Mouse (Mus musculus) intestine, embryonic 14.5 days (tissue): Measurements from ENCODE around the gene H2-Q6. TPM values are rescaled to one million over a fixed set of nuclear protein-coding genes. Genes with fewer than 3 reads are reported as not detected.
"Not testable (repeated sequence)": the region's sequence is repeated elsewhere in the genome, so short reads cannot be mapped to it uniquely, and the experiment has no call there.

Experiments
- ATAC-seq: fragments of 200-750 bp; cut with Nextera tagmentation; replicated peaks from 2 replicates; pipeline ENCODE4 v1.8.0; 2017; ENCODE audit warnings: low read depth, moderate number of reproducible peaks, moderate TSS enrichment, moderate library complexity; ENCODE audit not compliant: low FRiP score, low TSS enrichment
- DNase-seq: peaks from one replicate; pipeline ENCODE4 v3.0.0-alpha.2; 2018; ENCODE audit warnings: low spot score
- H3K27ac ChIP-seq: fragments of 300-500 bp; sonication (generic); 2 replicates; pipeline ENCODE4 v1.5.1; 2014; ENCODE audit warnings: low read depth, mild to moderate bottlenecking, control low read depth
- H3K27me3 ChIP-seq: fragments of 300-500 bp; sonication (generic); replicated peaks from 2 replicates; pipeline ENCODE4 v1.6.1; 2014; ENCODE audit warnings: low read length, control low read depth; ENCODE audit not compliant: control insufficient read depth, insufficient read depth
- H3K36me3 ChIP-seq: fragments of 300-500 bp; sonication (generic); 2 replicates; pipeline ENCODE4 v1.6.1; 2014; ENCODE audit warnings: low read length, control low read depth; ENCODE audit not compliant: control insufficient read depth, insufficient read depth
- H3K4me1 ChIP-seq: fragments of 300-500 bp; sonication (generic); replicated peaks from 2 replicates; pipeline ENCODE4 v1.6.1; 2014; ENCODE audit warnings: low read length, control low read depth, mixed read lengths; ENCODE audit not compliant: control insufficient read depth, insufficient read depth
- H3K4me2 ChIP-seq: fragments of 300-500 bp; sonication (generic); 2 replicates; pipeline ENCODE4 v1.6.1; 2014; ENCODE audit warnings: low read length
- H3K4me3 ChIP-seq: fragments of 300-500 bp; sonication (generic); 2 replicates; pipeline ENCODE4 v1.5.1; 2014; ENCODE audit warnings: low read depth, low read length, control low read depth, mixed read lengths
- H3K9ac ChIP-seq: fragments of 300-500 bp; sonication (generic); 2 replicates; pipeline ENCODE4 v1.6.1; 2014; ENCODE audit warnings: mild to moderate bottlenecking, low read length
- H3K9me3 ChIP-seq: fragments of 300-500 bp; sonication (generic); 2 replicates; pipeline ENCODE4 v1.6.1; 2016; ENCODE audit warnings: low read length, control low read depth; ENCODE audit not compliant: control insufficient read depth
- WGBS: fragments of 180-500 bp; shearing (Covaris S2); extraction: QIAGEN DNeasy Blood & Tissue Kit; methylation state at CpG from one replicate; pipeline ENCODE4 v1.1.7; 2014; 5-methylcytosine and 5-hydroxymethylcytosine counted together
- polyA plus RNA-seq: library from polyadenylated mRNA; unstranded; fragments of >200 nt; fragmentation: Nextera tagmentation; extraction: Ambion mirVana; gene quantifications from 2 replicates; pipeline ENCODE4 v1.2.1, GENCODE M21; 2014

The H2-Q6 gene
- 2.0 and 2.1 TPM in 2 replicates for polyA plus RNA-seq

GRCm38 (mm10) chr17:35424624-35425416, at the start of gene H2-Q6:
Gene H2-Q6, plus strand, starts transcription at chr17:35424850.
- H3K27me3 ChIP-seq, H3K9ac ChIP-seq: not testable (repeated sequence)
- DNase-seq = peak; percentile 70

DNA sequence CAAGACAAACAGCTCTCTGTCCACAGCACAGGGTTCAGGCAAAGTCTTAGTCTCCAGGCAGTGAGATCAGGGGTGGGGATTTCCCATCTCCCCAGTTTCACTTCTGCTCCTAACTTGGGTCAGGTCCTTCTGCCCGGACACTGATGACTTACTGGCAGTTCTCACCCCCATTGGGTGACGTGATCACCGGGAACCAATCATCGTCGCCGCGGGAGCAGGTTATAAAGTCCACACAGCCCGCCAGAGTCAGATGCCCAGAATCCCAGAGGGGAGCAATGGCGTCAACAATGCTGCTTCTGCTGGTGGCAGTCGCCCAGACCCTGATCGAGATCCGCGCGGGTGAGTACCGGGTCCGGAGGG, 45.3 kb upstream of the H2-Q6 start, which contains the start of gene H2-Q4:
TSS of gene H2-Q4 (plus strand) at position 249 of the 360 bp plus-strand sequence.
- WGBS = under 1% methylated on average over 16 of the region's 16 CpGs

More at GRCm38 (mm10) chr17:35424624-35425416, at the start of gene H2-Q6:
- H3K4me1 ChIP-seq, H3K9me3 ChIP-seq, H3K36me3 ChIP-seq, H3K27ac ChIP-seq: not testable (repeated sequence)
- H3K4me2 ChIP-seq = peak within 1 kb of the TSS; percentile 61
- ATAC-seq = peak; percentile 68
- peak within 1 kb of the TSS; percentile 33 for H3K4me3 ChIP-seq
- 3% methylated on average over 53 of the region's 66 CpGs for WGBS

DNA sequence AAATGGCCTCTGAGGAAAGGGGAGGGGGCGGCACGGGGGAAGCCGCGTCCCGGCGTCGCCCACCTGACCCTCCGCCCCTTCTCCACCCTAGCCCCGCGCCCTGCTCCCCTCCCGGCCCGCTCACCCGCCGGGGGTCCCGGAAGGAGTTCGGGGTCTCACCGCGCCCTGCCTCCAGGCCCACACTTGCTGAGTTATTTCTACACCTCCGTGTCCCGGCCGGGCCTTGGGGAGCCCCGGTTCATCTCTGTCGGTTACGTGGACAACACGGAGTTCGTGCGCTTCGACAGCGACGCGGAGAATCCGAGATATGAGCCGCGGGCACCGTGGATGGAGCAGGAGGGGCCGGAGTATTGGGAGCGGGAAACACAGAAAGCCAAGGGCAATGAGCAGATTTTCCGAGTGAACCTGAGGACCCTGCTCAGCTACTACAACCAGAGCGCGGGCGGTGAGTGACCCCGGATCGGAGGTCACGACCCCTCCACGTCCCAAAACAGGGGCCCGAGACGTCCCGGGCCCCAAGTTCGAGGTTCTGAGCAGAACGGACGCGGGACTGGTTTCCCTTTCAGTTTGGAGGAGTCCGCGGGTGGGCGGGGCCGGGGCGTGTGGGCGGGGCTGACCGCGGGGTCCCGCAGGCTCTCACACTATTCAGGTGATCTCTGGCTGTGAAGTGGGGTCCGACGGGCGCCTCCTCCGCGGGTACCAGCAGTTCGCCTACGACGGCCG, 44.8 kb upstream of the H2-Q6 start:
- Histone ChIP-seq H3K9me3 (no peaks in the 10 kb centered on the region), H3K4me1 (no peaks in the 10 kb centered on the region), H3K36me3 (no peaks in the 10 kb centered on the region), H3K4me3 (peak overlapping the region; percentile 60), H3K27me3 (no peaks in the 10 kb centered on the region), H3K9ac (peak overlapping the region; percentile 55), H3K4me2 (peak overlapping the region; percentile 97), H3K27ac (no peak overlapping the region)
- 1% methylated on average over 63 of the region's 70 CpGs for WGBS
- DNase-seq (peak; percentile 79), ATAC-seq (peak; percentile 81)

More for the DNA sequence above, 45.3 kb upstream of the H2-Q6 start, which contains the start of gene H2-Q4:
- no peak within 1 kb of the TSS for H3K27ac ChIP-seq
- H3K4me3 ChIP-seq = peak within 1 kb of the TSS; percentile 60
- no peaks in the 10 kb centered on the region for H3K27me3 ChIP-seq
- peak; percentile 95 for ATAC-seq
- DNase-seq = peak; percentile 91
- peak within 1 kb of the TSS; percentile 97 for H3K4me2 ChIP-seq
- H3K9me3 ChIP-seq = no peaks in the 10 kb centered on the region
- peak within 1 kb of the TSS; percentile 55 for H3K9ac ChIP-seq
- H3K36me3 ChIP-seq = no peaks in the 10 kb centered on the region
- no peaks in the 10 kb centered on the region for H3K4me1 ChIP-seq

GRCm38 (mm10) chr17:35389796-35390195, 34.9 kb upstream of the H2-Q6 start:
- not testable (repeated sequence) for H3K9me3 ChIP-seq, H3K9ac ChIP-seq, H3K27ac ChIP-seq, H3K27me3 ChIP-seq, H3K4me2 ChIP-seq, H3K4me1 ChIP-seq, H3K36me3 ChIP-seq, H3K4me3 ChIP-seq, ATAC-seq
- WGBS = 9% methylated on average over 7 of the region's 7 CpGs
- DNase-seq = peak; percentile 69

DNA sequence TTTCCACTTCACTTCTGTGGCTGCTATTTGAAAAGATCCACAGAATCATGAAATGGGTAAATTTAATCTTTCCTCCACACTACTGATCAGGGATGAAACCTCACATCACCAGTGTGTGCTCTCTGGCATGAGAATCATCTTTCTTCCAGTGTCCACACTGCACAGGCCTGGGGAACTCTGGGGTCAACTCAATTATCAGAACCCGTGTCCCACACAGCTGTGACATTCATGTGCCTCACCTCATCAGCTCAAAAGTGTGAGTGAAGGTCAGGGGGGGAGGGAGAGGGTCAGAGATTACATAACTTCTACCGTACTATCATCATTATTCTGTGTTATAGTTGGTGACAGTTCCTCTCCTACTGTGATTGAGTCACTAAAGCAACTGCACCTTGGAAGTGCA, 32.0 kb upstream of the H2-Q6 start:
- not testable (repeated sequence) for H3K36me3 ChIP-seq, H3K27ac ChIP-seq, H3K9ac ChIP-seq, H3K9me3 ChIP-seq, H3K27me3 ChIP-seq, ATAC-seq, H3K4me2 ChIP-seq, H3K4me3 ChIP-seq, DNase-seq, H3K4me1 ChIP-seq
- 74% methylated on average over 2 of the region's 2 CpGs for WGBS

GRCm38 (mm10) chr17:35393864-35394800, 30.5 kb upstream of the H2-Q6 start:
- not testable (repeated sequence) for H3K4me1 ChIP-seq, H3K9ac ChIP-seq, H3K36me3 ChIP-seq, DNase-seq, H3K27ac ChIP-seq, H3K27me3 ChIP-seq, H3K9me3 ChIP-seq
- H3K4me3 ChIP-seq = peak overlapping the region; percentile 16
- peak; percentile 83 for ATAC-seq
- 2% methylated on average over 52 of the region's 75 CpGs for WGBS
- H3K4me2 ChIP-seq = peak overlapping the region; percentile 38

DNA sequence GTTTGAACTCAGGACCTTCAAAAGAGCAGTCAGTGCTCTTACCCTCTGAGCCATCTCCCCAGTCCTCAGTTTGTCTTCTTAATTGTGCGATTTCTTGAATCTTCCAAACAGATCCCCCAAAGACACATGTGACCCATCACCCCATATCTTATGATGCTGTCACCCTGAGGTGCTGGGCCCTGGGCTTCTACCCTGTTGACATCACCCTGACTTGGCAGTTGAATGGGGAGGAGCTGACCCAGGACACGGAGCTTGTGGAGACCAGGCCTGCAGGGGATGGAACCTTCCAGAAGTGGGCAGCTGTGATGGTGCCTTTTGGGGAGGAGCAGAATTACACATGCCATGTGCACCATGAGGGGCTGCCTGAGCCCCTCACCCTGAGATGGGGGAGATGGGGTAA, 27.7 kb upstream of the H2-Q6 start:
- not testable (repeated sequence) for H3K36me3 ChIP-seq

GRCm38 (mm10) chr17:35413057-35413456, 11.6 kb upstream of the H2-Q6 start:
- H3K9me3 ChIP-seq, H3K36me3 ChIP-seq, H3K27ac ChIP-seq, H3K27me3 ChIP-seq, ATAC-seq, H3K4me2 ChIP-seq, H3K4me3 ChIP-seq, H3K4me1 ChIP-seq, H3K9ac ChIP-seq, DNase-seq: not testable (repeated sequence)
- no CpG with 5 or more reads among the region's 1 CpGs for WGBS

More for the DNA sequence above, 27.7 kb upstream of the H2-Q6 start:
- H3K27ac ChIP-seq, ATAC-seq, DNase-seq, H3K4me2 ChIP-seq, H3K4me1 ChIP-seq, H3K27me3 ChIP-seq, H3K9ac ChIP-seq, H3K4me3 ChIP-seq, H3K9me3 ChIP-seq: not testable (repeated sequence)
- 87% methylated on average over 2 of the region's 2 CpGs for WGBS
